Mouse (Mus musculus): ENCODE data around the gene Epb41. TPM values are rescaled to one million over a fixed set of nuclear protein-coding genes. Genes with fewer than 3 reads are reported as not detected.
A peak's percentile ranks its signal among the peaks of the same experiment; 100 is the strongest.

The Epb41 gene
- total RNA-seq, 2 experiments from 2014 or later = 16.9 to 23.7 TPM

- DNase-seq = no peak
Measured at GRCm38 (mm10) chr4:131998641-131999040, 76.5 kb downstream of the Epb41 start.

DNA sequence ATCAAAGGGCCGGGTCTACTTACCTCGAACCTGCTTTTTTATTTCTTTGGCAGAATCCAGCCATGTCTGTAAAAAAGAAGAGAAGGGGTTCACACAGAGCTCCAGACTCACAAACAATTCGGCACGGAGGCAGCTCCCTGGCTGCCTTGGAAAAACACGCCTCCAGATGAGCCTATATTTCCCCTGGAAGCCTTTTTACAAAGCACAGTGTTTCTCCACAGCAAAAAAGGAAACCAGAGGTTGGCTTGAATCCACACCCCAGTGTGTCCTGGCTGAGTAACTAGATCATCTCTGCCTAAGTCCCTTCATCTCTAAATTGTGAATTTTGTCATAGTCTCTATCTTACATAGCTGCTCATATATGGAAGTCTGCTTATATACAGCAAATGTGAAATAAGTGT is 77.6 kb downstream of the Epb41 start:
- no peak for DNase-seq

DNA sequence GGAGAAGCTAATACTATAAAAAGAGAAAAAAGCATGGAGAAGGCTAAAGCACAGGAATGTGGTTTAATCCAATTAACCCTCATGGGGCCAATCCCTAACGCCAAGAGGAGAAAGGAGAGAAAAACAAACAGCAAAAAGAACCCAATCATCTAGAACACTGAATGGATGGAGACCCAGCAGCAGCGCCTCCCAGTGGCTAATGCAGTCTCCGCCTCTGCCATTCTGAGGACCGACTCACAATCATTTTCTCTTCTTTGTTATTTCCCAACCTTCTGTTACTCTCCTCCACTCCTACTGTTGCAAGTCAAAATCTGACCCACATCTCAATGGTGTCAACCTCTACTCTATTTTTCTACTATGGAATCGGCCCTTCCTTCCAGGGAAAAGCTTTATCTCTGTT is 78.1 kb downstream of the Epb41 start:
- DNase-seq = no peak

GRCm38 (mm10) chr4:131993792-131994191 is 81.3 kb downstream of the Epb41 start:
- DNase-seq = no peak

DNA sequence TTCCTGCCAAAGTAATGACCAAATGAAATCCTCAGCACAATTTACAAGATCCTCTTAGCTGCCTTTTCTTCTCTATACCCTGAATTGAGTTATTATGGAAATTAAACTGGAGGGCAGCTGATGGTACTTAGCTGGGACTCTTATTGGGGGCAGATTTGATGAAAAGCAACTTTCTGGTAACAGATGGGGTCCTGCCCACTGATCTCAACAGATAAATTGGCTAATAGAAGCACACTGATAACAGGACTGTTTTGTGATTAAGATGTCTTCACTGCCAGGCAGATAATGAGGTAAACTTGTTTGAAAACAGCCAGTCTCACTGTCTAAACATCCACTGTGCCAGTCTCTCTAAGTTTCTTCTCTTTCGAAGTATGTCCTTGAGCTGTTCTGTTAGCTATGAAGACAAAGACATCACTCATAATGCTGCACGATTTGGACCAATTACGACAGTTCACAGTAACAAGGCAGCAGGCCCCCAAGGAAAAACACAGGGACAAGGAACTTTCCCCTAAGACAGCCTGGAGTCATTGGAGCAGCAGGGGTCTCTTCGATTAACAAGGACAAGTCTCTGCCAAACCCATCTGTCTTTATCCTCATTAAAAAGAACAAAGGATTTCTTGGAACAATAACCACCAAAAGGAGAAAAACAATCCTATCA is 92.1 kb downstream of the Epb41 start:
- DNase-seq = no peak

GRCm38 (mm10) chr4:131981755-131982154 is 93.4 kb downstream of the Epb41 start:
- DNase-seq = no peak

GRCm38 (mm10) chr4:131977201-131977600 is 97.9 kb downstream of the Epb41 start:
- DNase-seq = peak; percentile 71 to 81

- peak; percentile 12 to 31 for DNase-seq
Measured at GRCm38 (mm10) chr4:131970244-131970853, 104.8 kb downstream of the Epb41 start.

DNA sequence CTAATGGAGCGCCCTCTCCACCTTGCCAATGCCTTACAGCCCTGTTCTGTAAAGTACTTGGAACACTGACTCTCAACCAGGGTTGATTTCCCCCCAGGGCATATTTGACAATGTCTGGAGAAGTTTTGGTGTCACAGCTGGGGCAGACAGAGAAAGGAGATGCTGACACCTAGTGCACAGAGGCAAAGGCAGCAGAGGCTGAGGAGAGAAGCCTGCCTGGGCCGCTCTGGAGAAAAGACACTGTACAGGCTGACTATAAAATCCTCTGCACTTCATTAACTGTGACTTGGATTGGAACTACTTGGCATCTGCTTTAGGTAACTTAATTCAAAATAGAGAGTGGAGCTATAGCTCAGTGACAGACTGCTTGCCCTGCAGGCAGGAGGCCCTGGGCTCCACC is 106.2 kb downstream of the Epb41 start:
- no peak for DNase-seq

DNA sequence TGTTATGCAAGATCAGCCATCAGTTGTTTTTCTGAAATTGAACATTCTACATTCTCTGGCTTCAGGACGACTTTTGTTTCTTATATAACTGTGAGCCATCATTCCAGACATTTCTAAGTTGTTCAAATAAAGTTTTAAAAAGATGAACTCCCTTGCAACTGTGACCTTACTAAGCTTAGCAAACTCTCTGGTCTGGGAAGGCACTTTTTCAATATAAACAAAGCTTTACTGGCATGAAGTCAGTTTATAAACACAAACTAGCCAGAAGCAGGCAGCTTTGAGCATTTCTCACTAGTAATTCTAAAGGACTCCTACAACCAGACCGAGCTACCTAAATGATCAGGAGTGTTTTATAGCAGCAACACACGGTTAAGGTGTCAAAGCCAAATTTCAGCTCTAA is 118.0 kb downstream of the Epb41 start:
- DNase-seq = no peak

DNA sequence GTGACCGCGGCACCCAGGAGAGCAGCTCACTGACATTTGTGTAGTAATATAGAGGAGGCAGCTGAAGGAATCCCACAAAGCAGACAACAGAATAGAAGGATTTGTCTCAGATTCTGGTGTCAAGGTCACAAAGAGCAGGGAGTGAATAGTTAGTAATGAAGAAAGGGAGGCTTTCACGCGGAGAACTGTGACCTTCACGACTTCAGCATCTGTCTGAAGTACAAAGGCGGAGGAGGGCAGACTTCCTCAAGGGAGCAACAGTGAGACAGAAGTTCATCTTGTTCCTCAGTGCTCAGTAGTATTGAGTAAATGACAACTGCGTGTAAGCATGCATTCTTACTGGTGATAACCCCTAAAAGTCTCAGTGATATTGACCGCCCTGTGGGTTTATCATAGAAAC is 124.5 kb downstream of the Epb41 start:
- DNase-seq = no peak

- no peak for DNase-seq
Measured at GRCm38 (mm10) chr4:131949903-131950302, 125.2 kb downstream of the Epb41 start.

DNA sequence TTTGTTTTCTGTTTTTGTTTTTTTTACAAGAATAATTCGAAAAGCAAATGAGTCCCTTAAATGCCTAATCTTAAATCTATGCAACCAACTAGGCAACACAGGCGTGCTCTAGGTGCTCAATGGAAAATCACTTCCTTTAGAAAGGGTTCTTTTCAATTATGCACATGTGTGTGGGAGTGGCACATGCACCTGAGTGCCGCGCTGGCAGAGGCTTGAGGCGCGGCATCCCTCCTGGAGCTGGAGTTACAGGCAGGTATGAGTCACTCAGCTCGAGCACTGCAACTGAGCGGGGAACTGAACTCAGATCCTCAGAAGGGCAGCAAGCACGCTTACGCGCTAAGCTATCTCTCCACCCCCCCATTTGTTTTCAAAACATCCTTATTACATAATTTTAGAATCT is 127.3 kb downstream of the Epb41 start:
- DNase-seq = no peak

DNA sequence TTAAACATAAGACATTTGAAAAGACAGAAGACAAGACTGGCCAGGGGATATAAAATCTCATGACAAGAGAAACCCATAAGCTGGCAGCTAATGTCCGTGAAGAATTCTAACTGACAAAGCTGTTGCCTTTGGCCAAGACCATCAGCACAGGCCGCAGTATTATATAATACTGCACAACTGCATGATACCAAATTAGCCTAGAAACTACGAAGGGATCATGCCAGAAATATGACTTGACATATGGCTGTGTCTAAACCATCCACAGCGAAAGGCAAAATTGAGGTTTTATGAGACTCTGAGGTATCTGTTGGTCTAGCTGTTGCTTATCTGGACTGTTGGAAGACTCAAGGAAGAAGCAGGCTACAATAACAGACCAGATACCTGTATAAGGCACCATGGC is 134.3 kb downstream of the Epb41 start:
- no peak for DNase-seq

DNA sequence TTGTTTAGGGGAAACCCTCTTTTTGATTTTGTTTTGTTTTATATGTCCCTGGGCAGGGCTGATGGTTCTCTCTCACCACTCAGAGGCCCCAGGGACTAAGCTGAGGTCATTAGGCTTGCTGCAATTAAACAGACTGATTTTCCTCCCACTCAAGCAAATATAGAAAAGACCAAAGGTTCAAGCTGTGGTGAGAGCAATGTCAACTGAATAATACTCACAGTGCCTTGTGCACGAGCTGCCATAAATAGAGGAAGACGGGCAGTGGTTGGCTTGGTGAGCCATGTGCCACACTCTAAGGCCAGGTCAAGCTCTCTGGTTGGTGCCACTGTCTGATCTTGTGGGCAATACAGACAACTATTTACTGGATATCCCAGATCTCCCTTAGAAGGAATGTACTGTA is 135.7 kb downstream of the Epb41 start:
- no peak for DNase-seq

GRCm38 (mm10) chr4:131929146-131929545 is 146.0 kb downstream of the Epb41 start:
- no peak for DNase-seq

- DNase-seq = no peak
Measured at GRCm38 (mm10) chr4:131924096-131924810, 150.9 kb downstream of the Epb41 start.

GRCm38 (mm10) chr4:131922404-131922803 is 152.7 kb downstream of the Epb41 start:
- DNase-seq = no peak

- DNase-seq = no peak
Measured at GRCm38 (mm10) chr4:131921461-131922346, 153.4 kb downstream of the Epb41 start, which contains the start of gene Tmem200b. Gene Tmem200b, plus strand, starts transcription at chr4:131921771.

GRCm38 (mm10) chr4:131920595-131921351 is 154.3 kb downstream of the Epb41 start:
- no peak for DNase-seq

DNA sequence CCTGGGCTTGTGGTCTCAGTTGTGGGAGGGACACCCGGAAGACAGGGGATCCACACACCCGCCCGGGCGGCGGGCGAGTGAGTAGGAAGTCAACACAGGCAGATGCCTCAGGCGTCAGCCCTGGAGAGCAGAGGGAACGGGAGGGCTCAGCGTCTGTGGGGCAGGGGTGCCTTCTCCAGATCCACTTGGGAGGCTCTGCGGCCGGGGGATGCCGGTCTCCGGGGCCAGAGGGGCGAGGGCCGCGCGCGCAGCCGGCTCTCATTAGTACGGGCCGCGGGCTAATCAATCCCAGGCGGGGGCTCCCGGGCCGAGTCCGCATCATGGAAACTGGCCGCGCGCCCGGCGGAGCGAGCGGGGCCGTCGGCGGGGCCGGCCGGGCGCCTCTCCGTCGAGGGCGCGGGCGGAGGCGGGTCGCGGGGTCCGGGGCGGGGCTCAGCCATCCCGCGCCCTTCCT is 155.0 kb downstream of the Epb41 start:
- no peak for DNase-seq

Data from layer of hippocampus, postnatal 36 days (tissue).